Mouse (Mus musculus): ENCODE measurements around the gene Olfr114.

The Olfr114 gene

GRCm38 (mm10) chr17:37592643-37593042 lies at the start of gene Olfr114:
TSS of gene Olfr114 (minus strand) at chr17:37592743.
- DNase-seq (ENCODE audit: low spot score in 2 of 2) = no peak

- no peak for DNase-seq (ENCODE audit: low spot score in 2 of 2)
Observed at GRCm38 (mm10) chr17:37627009-37627408, 34.5 kb upstream of the Olfr114 start, which contains the start of the genes Olfr115 and Olfr116. TSS of gene Olfr115 (minus strand) at chr17:37627109. TSS of gene Olfr116 (minus strand) at chr17:37627199.

- no peak for DNase-seq (ENCODE audit: low spot score in 2 of 2)
Observed at GRCm38 (mm10) chr17:37577563-37577962, 15.0 kb downstream of the Olfr114 start, which contains the start of gene Olfr113. TSS of gene Olfr113 (minus strand) at chr17:37577663.

GRCm38 (mm10) chr17:37569351-37569750 lies 23.2 kb downstream of the Olfr114 start, which contains the start of gene Olfr112:
TSS of gene Olfr112 (minus strand) at chr17:37569451.
- DNase-seq (ENCODE audit: low spot score in 2 of 2) = no peak

- no peak for DNase-seq (ENCODE audit: low spot score in 2 of 2)
Observed at GRCm38 (mm10) chr17:37558913-37559615, 33.5 kb downstream of the Olfr114 start.

- no peak for DNase-seq (ENCODE audit: low spot score in 2 of 2)
Observed at GRCm38 (mm10) chr17:37543800-37544435, 48.6 kb downstream of the Olfr114 start.

GRCm38 (mm10) chr17:37541454-37542119 lies 51.0 kb downstream of the Olfr114 start:
- no peak for DNase-seq (ENCODE audit: low spot score in 2 of 2)
